Mouse (Mus musculus) myocyte (in vitro differentiated cells): ENCODE results near the gene Atxn7. TPM values are rescaled to one million over a fixed set of nuclear protein-coding genes. Genes with fewer than 3 reads are reported as not detected.

Experiments
- H3K27me3 ChIP-seq: one replicate; pipeline ENCODE4 v1.6.1; 2011; ENCODE audit not compliant: control insufficient read depth, insufficient read depth, insufficient read length
- H3K36me3 ChIP-seq: one replicate; pipeline ENCODE4 v1.6.1; 2011; ENCODE audit not compliant: control insufficient read depth, insufficient read depth
- H3K4me2 ChIP-seq: one replicate; pipeline ENCODE4 v1.6.1; 2011; ENCODE audit warnings: low read depth, control low read depth
- H3K4me3 ChIP-seq: one replicate; pipeline ENCODE4 v1.5.1; 2011; ENCODE audit warnings: mild to moderate bottlenecking, control low read depth, moderate library complexity
- H3K79me2 ChIP-seq: one replicate; pipeline ENCODE4 v1.6.1; 2011; ENCODE audit not compliant: control insufficient read depth, insufficient read depth
- H3ac ChIP-seq: one replicate; pipeline ENCODE4 v1.6.1; 2011; ENCODE audit not compliant: control insufficient read depth, insufficient read length
- CEBPB ChIP-seq: IDR thresholded peaks from 2 replicates; pipeline ENCODE4 v1.6.1; 2011; ENCODE audit warnings: mild to moderate bottlenecking, moderate library complexity; ENCODE audit not compliant: poor library complexity, insufficient read depth, severe bottlenecking
- E2F4 ChIP-seq: IDR thresholded peaks from one replicate; pipeline ENCODE4 v1.6.1; 2011; ENCODE audit warnings: mild to moderate bottlenecking, control low read depth, moderate library complexity; ENCODE audit not compliant: insufficient read depth
- MAX ChIP-seq: IDR thresholded peaks from one replicate; pipeline ENCODE4 v1.6.1; 2011; ENCODE audit warnings: low read depth, mild to moderate bottlenecking, control low read depth
- MYOD1 ChIP-seq, 3 experiments: IDR thresholded peaks; one replicate each; pipeline ENCODE4 v1.6.1; 2011; ENCODE audit warnings: control low read depth in 2 of 3, low read depth in 2 of 3, mild to moderate bottlenecking in 2 of 3, moderate library complexity in 1 of 3; ENCODE audit not compliant: insufficient read length in 2 of 3, control insufficient read depth in 1 of 3
- MYOG ChIP-seq, 3 experiments: IDR thresholded peaks; one replicate each; pipeline ENCODE4 v1.6.1; 2011; ENCODE audit warnings: control low read depth in 2 of 3, low read depth in 2 of 3, mild to moderate bottlenecking in 2 of 3; ENCODE audit not compliant: insufficient read length in 2 of 3, control insufficient read depth in 1 of 3, insufficient read depth in 1 of 3
- POLR2A ChIP-seq: IDR thresholded peaks from one replicate; pipeline ENCODE4 v1.6.1; 2011; ENCODE audit warnings: low read depth, mild to moderate bottlenecking, control low read depth, moderate library complexity; ENCODE audit not compliant: insufficient read length
- POLR2AphosphoS2 ChIP-seq: IDR thresholded peaks from one replicate; pipeline ENCODE4 v1.6.1; 2011; ENCODE audit warnings: low read depth, control low read depth; ENCODE audit not compliant: insufficient read length
- REST ChIP-seq: IDR thresholded peaks from one replicate; pipeline ENCODE4 v1.6.1; 2011; ENCODE audit warnings: mild to moderate bottlenecking, control low read depth, moderate library complexity; ENCODE audit not compliant: insufficient read depth, insufficient read length
- SRF ChIP-seq: IDR thresholded peaks from one replicate; pipeline ENCODE4 v1.6.1; 2011; ENCODE audit warnings: low read depth; ENCODE audit not compliant: control insufficient read depth, insufficient read length
- TCF12 ChIP-seq: IDR thresholded peaks from one replicate; pipeline ENCODE4 v1.6.1; 2011; ENCODE audit warnings: mild to moderate bottlenecking, control low read depth; ENCODE audit not compliant: poor library complexity, insufficient read depth, severe bottlenecking
- TCF3 ChIP-seq: IDR thresholded peaks from one replicate; pipeline ENCODE4 v1.6.1; 2011; ENCODE audit warnings: low read depth, control low read depth; ENCODE audit not compliant: insufficient read length
- USF1 ChIP-seq: IDR thresholded peaks from one replicate; pipeline ENCODE4 v1.6.1; 2011; ENCODE audit warnings: low read depth, mild to moderate bottlenecking, control low read depth, moderate library complexity
- polyA plus RNA-seq: library from polyadenylated mRNA; unstranded; fragments of >200 nt; fragmentation: generic; extraction: Trizol; gene quantifications from one replicate; pipeline ENCODE4 v1.2.1, GENCODE M21; 2012; ENCODE audit warnings: missing spikeins

The Atxn7 gene
- polyA plus RNA-seq, 1 experiment = 1.4 TPM

DNA sequence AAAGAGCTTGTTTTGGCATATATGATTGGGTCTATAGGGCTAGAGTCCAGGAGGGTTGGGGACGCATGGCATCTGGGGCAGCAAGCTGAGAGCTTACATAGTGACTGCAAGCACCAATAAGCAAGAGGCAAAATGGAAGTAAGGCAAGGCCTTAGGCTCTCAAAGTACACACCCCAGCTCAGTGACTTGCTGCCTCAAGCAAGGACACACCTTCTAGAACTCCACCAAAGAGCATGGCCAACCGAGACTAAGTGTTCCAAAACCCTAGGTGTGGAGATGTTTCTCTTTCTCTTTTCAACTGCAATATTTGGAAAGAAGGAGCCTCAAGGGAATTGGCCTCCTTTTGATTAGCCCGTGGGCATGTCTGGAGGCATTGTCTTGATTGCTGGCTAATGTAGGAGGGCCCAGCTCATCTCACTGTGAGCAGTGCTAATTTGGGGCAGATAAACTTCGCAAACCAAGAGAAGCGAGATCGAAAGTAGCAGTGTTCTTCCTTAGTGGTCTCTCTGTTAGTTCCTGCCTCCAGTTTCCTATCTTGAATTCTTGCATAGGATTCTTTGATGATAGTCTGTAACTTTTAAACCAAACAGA, 119.5 kb downstream of the Atxn7 start:
- no peaks in the 10 kb centered on the region for H3K36me3 ChIP-seq
- H3K4me3 ChIP-seq = no peak overlapping the region
- H3ac ChIP-seq = no peak overlapping the region
- no peaks in the 10 kb centered on the region for H3K27me3 ChIP-seq
- H3K79me2 ChIP-seq = no peaks in the 10 kb centered on the region
- TF ChIP-seq E2F4 (no peak), REST (no peak)
- H3K4me2 ChIP-seq = no peak overlapping the region

DNA sequence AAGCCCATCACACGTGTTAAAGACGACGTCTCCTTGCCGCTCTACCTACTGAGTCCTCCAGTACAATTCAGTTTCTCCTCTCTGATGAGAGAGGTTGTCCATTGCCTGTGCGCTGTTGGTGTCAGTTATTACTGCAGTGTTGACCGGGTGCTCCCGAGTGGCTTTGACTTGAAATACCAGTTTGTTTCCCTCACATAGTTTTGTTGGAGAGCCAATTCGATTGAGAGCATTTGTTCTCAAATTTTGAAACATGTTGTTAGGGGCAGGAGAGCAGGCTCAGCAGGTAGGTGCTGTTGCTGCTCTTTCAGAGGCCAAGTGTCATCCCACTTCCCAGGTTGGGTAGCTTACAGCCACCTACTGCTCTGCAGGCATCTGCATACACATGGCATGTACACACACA, 122.6 kb downstream of the Atxn7 start:
- Histone ChIP-seq H3K36me3 (peaks cover 6% of the 10 kb centered on the region), H3K4me2 (no peak overlapping the region), H3ac (no peak overlapping the region), H3K79me2 (no peaks in the 10 kb centered on the region), H3K4me3 (no peak overlapping the region), H3K27me3 (no peaks in the 10 kb centered on the region)
- no peak for TF ChIP-seq MYOG (IDR thresholded peaks at IDR 0.05; ENCODE audit: control insufficient read depth in 1 of 3, insufficient read depth in 1 of 3, insufficient read length in 2 of 3, low read depth in 2 of 3)
- no peak for TF ChIP-seq E2F4
- TF ChIP-seq MYOD1 (IDR thresholded peaks at IDR 0.05; ENCODE audit: control insufficient read depth in 1 of 3, insufficient read length in 2 of 3, low read depth in 2 of 3) = no peak
- no peak for TF ChIP-seq SRF
- TF ChIP-seq REST = no peak
- TF ChIP-seq MAX = no peak
- TF ChIP-seq USF1 = no peak
- TF ChIP-seq POLR2AphosphoS2 = no peak
- no peak for TF ChIP-seq POLR2A
- TF ChIP-seq CEBPB = no peak
- no peak for TF ChIP-seq TCF3
- no peak for TF ChIP-seq TCF12

DNA sequence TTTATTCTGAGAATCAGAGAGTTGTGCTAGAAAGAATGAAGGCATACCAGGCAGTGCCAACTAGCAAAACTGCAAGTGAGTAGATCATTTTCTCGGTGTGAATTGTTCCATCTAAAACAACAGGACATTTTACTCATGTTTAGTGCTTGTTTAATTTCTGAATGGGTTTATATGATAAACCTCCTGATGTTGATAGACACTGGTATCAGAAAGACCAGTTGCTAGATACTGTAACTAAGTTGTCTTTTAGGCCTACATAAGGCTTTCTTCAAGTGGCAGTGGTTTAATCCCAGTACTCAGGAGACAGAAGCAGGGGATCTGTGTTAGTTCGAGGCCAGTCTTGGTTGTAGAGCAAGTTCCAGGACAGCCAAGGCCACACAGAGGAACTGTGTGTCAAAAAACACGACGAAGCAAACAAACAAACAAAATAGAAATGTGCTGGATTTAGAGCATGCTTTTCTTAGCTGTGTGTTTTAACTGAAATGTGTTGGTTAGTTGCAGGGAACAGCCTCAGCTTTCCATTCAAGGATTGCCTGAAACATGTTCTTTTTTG, 125.5 kb downstream of the Atxn7 start:
- H3K27me3 ChIP-seq = no peaks in the 10 kb centered on the region
- no peaks in the 10 kb centered on the region for H3K79me2 ChIP-seq
- H3K4me2 ChIP-seq = no peak overlapping the region
- TF ChIP-seq MYOD1 (IDR thresholded peaks at IDR 0.05; ENCODE audit: control insufficient read depth in 1 of 3, insufficient read length in 2 of 3, low read depth in 2 of 3) = no peak
- no peak for TF ChIP-seq MYOG (IDR thresholded peaks at IDR 0.05; ENCODE audit: control insufficient read depth in 1 of 3, insufficient read depth in 1 of 3, insufficient read length in 2 of 3, low read depth in 2 of 3)
- no peak for TF ChIP-seq POLR2AphosphoS2
- no peak overlapping the region for H3K4me3 ChIP-seq
- no peak overlapping the region for H3ac ChIP-seq
- H3K36me3 ChIP-seq = peaks cover 16% of the 10 kb centered on the region

GRCm38 (mm10) chr14:14087348-14087747, 126.1 kb downstream of the Atxn7 start:
- peaks cover 16% of the 10 kb centered on the region for H3K36me3 ChIP-seq
- H3K4me3 ChIP-seq = no peak overlapping the region
- H3K4me2 ChIP-seq = no peak overlapping the region
- no peaks in the 10 kb centered on the region for H3K79me2 ChIP-seq
- TF ChIP-seq POLR2A (no peak), REST (no peak), E2F4 (no peak), CEBPB (no peak)
- H3ac ChIP-seq = no peak overlapping the region
- H3K27me3 ChIP-seq = no peaks in the 10 kb centered on the region

DNA sequence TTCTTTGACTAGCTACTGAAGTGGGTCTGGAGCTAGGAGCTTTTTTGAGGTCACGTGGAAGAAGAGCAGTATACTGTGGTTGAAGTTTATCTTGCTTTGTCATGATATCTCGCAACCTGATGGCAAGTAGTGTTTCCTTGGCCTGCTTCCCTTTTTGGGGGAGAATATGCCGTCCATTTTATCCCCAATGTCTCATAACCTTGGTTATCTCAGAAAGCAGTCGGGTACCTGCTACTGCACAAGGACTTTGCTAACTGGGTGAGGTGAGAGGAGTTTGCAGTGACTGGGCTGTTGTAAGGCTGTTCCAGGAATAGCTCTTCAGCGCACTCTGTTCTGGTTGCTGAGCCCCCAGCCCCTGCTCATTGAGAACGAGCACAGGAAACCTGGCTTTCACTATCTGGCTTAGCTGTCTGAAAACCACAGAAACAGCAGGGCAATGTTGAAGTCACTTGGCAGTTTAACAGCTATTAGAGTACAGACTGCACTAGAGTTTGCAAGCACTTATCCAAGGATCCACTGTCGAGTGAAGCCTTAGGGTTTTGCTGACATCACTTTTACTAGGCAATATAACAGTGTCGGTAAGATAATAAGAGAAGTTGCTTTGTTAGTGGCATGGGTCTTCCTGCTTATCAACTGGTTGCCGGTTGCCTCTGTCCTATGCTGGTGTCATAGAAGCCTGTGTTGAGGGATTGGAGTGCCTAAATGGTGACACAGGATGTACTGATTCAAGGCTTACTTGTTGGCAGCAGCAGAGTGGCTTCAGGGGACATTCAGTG, 127.0 kb downstream of the Atxn7 start:
- Histone ChIP-seq H3K4me2 (no peak overlapping the region), H3K27me3 (no peaks in the 10 kb centered on the region)

More for the DNA sequence above, 127.0 kb downstream of the Atxn7 start:
- H3K79me2 ChIP-seq = no peaks in the 10 kb centered on the region
- H3ac ChIP-seq = no peak overlapping the region
- H3K4me3 ChIP-seq = no peak overlapping the region
- TF ChIP-seq MYOD1 (IDR thresholded peaks at IDR 0.05; ENCODE audit: control insufficient read depth in 1 of 3, insufficient read length in 2 of 3, low read depth in 2 of 3) = no peak
- TF ChIP-seq MAX = no peak
- TF ChIP-seq E2F4 = no peak
- TF ChIP-seq CEBPB = no peak
- no peak for TF ChIP-seq USF1
- TF ChIP-seq MYOG (IDR thresholded peaks at IDR 0.05; ENCODE audit: control insufficient read depth in 1 of 3, insufficient read depth in 1 of 3, insufficient read length in 2 of 3, low read depth in 2 of 3) = no peak
- no peak for TF ChIP-seq POLR2A
- no peak for TF ChIP-seq TCF12
- no peak for TF ChIP-seq SRF
- TF ChIP-seq POLR2AphosphoS2 = no peak
- TF ChIP-seq TCF3 = no peak
- TF ChIP-seq REST = no peak
- H3K36me3 ChIP-seq = peaks cover 16% of the 10 kb centered on the region
